Mouse (Mus musculus) forebrain, embryonic 16.5 days (tissue): ENCODE results near the gene M1ap. TPM values are rescaled to one million over a fixed set of nuclear protein-coding genes. Genes with fewer than 3 reads are reported as not detected.

ENCODE experiments used
- ATAC-seq: fragments of 200-750 bp; cut with Nextera tagmentation; 2 replicates; pipeline ENCODE4 v1.8.0; 2017; ENCODE audit warnings: mild to moderate bottlenecking, moderate library complexity
- H3K27ac ChIP-seq: fragments of 300-500 bp; sonication (generic); 2 replicates; pipeline ENCODE4 v1.5.1; 2014; ENCODE audit warnings: low read length, control low read depth
- H3K27me3 ChIP-seq: fragments of 300-500 bp; sonication (generic); replicated peaks from 2 replicates; pipeline ENCODE4 v1.6.1; 2014; ENCODE audit warnings: low read length; ENCODE audit not compliant: control insufficient read depth, insufficient read depth
- H3K36me3 ChIP-seq: fragments of 300-500 bp; sonication (generic); 2 replicates; pipeline ENCODE4 v1.6.1; 2014; ENCODE audit not compliant: control insufficient read depth, insufficient read depth
- H3K4me1 ChIP-seq: fragments of 300-500 bp; sonication (generic); replicated peaks from 2 replicates; pipeline ENCODE4 v1.6.1; 2014; ENCODE audit warnings: low read length; ENCODE audit not compliant: control insufficient read depth, insufficient read depth
- H3K4me2 ChIP-seq: fragments of 300-500 bp; sonication (generic); 2 replicates; pipeline ENCODE4 v1.6.1; 2014; ENCODE audit warnings: mild to moderate bottlenecking, low read length, control low read depth
- H3K4me3 ChIP-seq: fragments of 300-500 bp; sonication (generic); replicated peaks from 2 replicates; pipeline ENCODE4 v1.5.1; 2014; ENCODE audit warnings: mild to moderate bottlenecking, low read length, control low read depth
- H3K9ac ChIP-seq: fragments of 300-500 bp; sonication (generic); replicated peaks from 2 replicates; pipeline ENCODE4 v1.6.1; 2014; ENCODE audit warnings: low read depth, low read length, control low read depth
- H3K9me3 ChIP-seq: fragments of 300-500 bp; sonication (generic); 2 replicates; pipeline ENCODE4 v1.6.1; 2016; ENCODE audit warnings: low read length; ENCODE audit not compliant: control insufficient read depth
- WGBS: fragments of 180-500 bp; shearing (Covaris S2); extraction: QIAGEN DNeasy Blood & Tissue Kit; methylation state at CpG from one replicate; pipeline ENCODE4 v1.1.7; 2014; 5-methylcytosine and 5-hydroxymethylcytosine counted together
- polyA plus RNA-seq: library from polyadenylated mRNA; unstranded; fragments of >200 nt; fragmentation: Nextera tagmentation; extraction: Ambion mirVana; gene quantifications from 2 replicates; pipeline ENCODE4 v1.2.1, GENCODE M21; 2015

The M1ap gene
- polyA plus RNA-seq, 1 experiment from 2014 or later: not detected

GRCm38 (mm10) chr6:83011756-83012155 lies 65.1 kb downstream of the M1ap start:
- Histone ChIP-seq H3K27ac (no peak overlapping the region), H3K4me1 (no peaks in the 10 kb centered on the region), H3K4me2 (no peak overlapping the region), H3K4me3 (no peak overlapping the region), H3K9ac (no peak overlapping the region), H3K9me3 (no peaks in the 10 kb centered on the region), H3K27me3 (no peaks in the 10 kb centered on the region), H3K36me3 (no peaks in the 10 kb centered on the region)
- 71% methylated on average over 6 of the region's 6 CpGs for WGBS
- no peak for ATAC-seq

- H3K9me3 ChIP-seq: no peaks in the 10 kb centered on the region
- H3K36me3 ChIP-seq: no peaks in the 10 kb centered on the region
- H3K4me1 ChIP-seq: no peaks in the 10 kb centered on the region
- H3K9ac ChIP-seq: no peak overlapping the region
- WGBS: 67% methylated on average over 5 of the region's 5 CpGs
- no peak overlapping the region for H3K4me2 ChIP-seq
- no peaks in the 10 kb centered on the region for H3K27me3 ChIP-seq
- no peak overlapping the region for H3K4me3 ChIP-seq
- no peak overlapping the region for H3K27ac ChIP-seq
- ATAC-seq: no peak
Observed at GRCm38 (mm10) chr6:83013444-83013843, 66.7 kb downstream of the M1ap start.

GRCm38 (mm10) chr6:83014482-83015466 lies 68.1 kb downstream of the M1ap start:
- Histone ChIP-seq H3K4me3 (no peak overlapping the region), H3K27me3 (no peaks in the 10 kb centered on the region), H3K36me3 (no peaks in the 10 kb centered on the region), H3K9me3 (no peaks in the 10 kb centered on the region), H3K27ac (no peak overlapping the region), H3K4me2 (no peak overlapping the region), H3K9ac (no peak overlapping the region), H3K4me1 (no peaks in the 10 kb centered on the region)
- no peak for ATAC-seq
- 75% methylated on average over 12 of the region's 12 CpGs for WGBS

GRCm38 (mm10) chr6:83015749-83016148 lies 69.0 kb downstream of the M1ap start:
- Histone ChIP-seq H3K9me3 (no peaks in the 10 kb centered on the region), H3K9ac (no peak overlapping the region), H3K4me1 (no peaks in the 10 kb centered on the region), H3K27ac (no peak overlapping the region), H3K27me3 (no peaks in the 10 kb centered on the region), H3K4me3 (no peak overlapping the region), H3K4me2 (no peak overlapping the region), H3K36me3 (no peaks in the 10 kb centered on the region)
- no peak for ATAC-seq
- WGBS: 90% methylated on average over 2 of the region's 2 CpGs

GRCm38 (mm10) chr6:83017190-83017589 lies 70.5 kb downstream of the M1ap start:
- no peaks in the 10 kb centered on the region for H3K4me1 ChIP-seq
- H3K27ac ChIP-seq: no peak overlapping the region
- no peak overlapping the region for H3K9ac ChIP-seq
- WGBS: 79% methylated on average over 3 of the region's 3 CpGs
- no peak for ATAC-seq
- no peaks in the 10 kb centered on the region for H3K9me3 ChIP-seq
- H3K27me3 ChIP-seq: no peaks in the 10 kb centered on the region
- no peak overlapping the region for H3K4me3 ChIP-seq
- H3K4me2 ChIP-seq: no peak overlapping the region
- no peaks in the 10 kb centered on the region for H3K36me3 ChIP-seq

DNA sequence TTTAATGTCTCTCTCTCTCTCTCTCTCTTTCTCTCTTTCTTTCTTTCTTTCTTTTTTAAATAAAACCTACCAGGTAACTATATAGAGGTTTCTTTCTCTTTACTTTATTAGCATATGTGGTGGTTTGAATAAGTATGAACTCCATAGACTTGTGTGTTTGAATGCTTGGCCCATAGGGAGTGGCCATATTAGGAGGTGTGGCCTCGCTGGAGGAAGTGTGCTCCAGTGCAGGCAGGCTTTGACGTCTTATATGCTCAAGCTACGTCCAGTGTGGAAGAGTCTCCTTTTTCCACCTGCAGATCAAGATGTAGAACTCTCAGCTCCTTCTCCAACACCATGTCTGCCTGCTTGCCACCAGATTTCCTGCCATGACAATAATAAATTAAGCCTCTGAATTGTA lies 72.3 kb downstream of the M1ap start:
- Histone ChIP-seq H3K4me2 (no peak overlapping the region), H3K36me3 (no peaks in the 10 kb centered on the region), H3K4me3 (no peak overlapping the region), H3K27ac (no peak overlapping the region), H3K9ac (no peak overlapping the region), H3K4me1 (no peaks in the 10 kb centered on the region), H3K9me3 (no peaks in the 10 kb centered on the region), H3K27me3 (no peaks in the 10 kb centered on the region)
- 62% methylated on average over 3 of the region's 3 CpGs for WGBS
- no peak for ATAC-seq

GRCm38 (mm10) chr6:83020121-83020520 lies 73.4 kb downstream of the M1ap start:
- ATAC-seq: no peak
- Histone ChIP-seq H3K4me2 (no peak overlapping the region), H3K4me1 (no peaks in the 10 kb centered on the region), H3K36me3 (no peaks in the 10 kb centered on the region), H3K9ac (no peak overlapping the region), H3K27ac (no peak overlapping the region), H3K9me3 (no peaks in the 10 kb centered on the region), H3K27me3 (no peaks in the 10 kb centered on the region), H3K4me3 (no peak overlapping the region)
- 92% methylated on average over 6 of the region's 6 CpGs for WGBS

GRCm38 (mm10) chr6:83020836-83021593 lies 74.3 kb downstream of the M1ap start:
- no peak overlapping the region for H3K4me2 ChIP-seq
- no peak overlapping the region for H3K9ac ChIP-seq
- no peaks in the 10 kb centered on the region for H3K36me3 ChIP-seq
- H3K4me3 ChIP-seq: no peak overlapping the region
- no peaks in the 10 kb centered on the region for H3K27me3 ChIP-seq
- no peaks in the 10 kb centered on the region for H3K9me3 ChIP-seq
- ATAC-seq: no peak
- no peak overlapping the region for H3K27ac ChIP-seq
- H3K4me1 ChIP-seq: no peaks in the 10 kb centered on the region
- 81% methylated on average over 4 of the region's 4 CpGs for WGBS

- 87% methylated on average over 9 of the region's 9 CpGs for WGBS
- Histone ChIP-seq H3K4me2 (no peak overlapping the region), H3K27me3 (no peaks in the 10 kb centered on the region), H3K36me3 (no peaks in the 10 kb centered on the region), H3K27ac (no peak overlapping the region), H3K9ac (no peak overlapping the region), H3K4me1 (no peaks in the 10 kb centered on the region), H3K9me3 (no peaks in the 10 kb centered on the region), H3K4me3 (no peak overlapping the region)
- no peak for ATAC-seq
Observed at GRCm38 (mm10) chr6:83023008-83023407, 76.3 kb downstream of the M1ap start.
